Mouse (Mus musculus): ENCODE data around the gene 2610028H24Rik. TPM values are rescaled to one million over a fixed set of nuclear protein-coding genes. Genes with fewer than 3 reads are reported as not detected.
A peak's percentile ranks its signal among the peaks of the same experiment; 100 is the strongest.

Gene 2610028H24Rik
- polyA plus RNA-seq (2012; rRNA removed) (not detected in 2 replicates), polyA plus RNA-seq (2014; fragmentation: Nextera tagmentation; extraction: Ambion mirVana) (not detected in 2 replicates)

- WGBS, result 66% methylated on average over 5 of the region's 5 CpGs
- 0 out of 2 replicates have a peak within 1 kb of the TSS, but pooled peaks have one; percentile 4 for H3K9ac ChIP-seq (ENCODE audit: low read depth, low read length, severe bottlenecking)
Measured at GRCm38 (mm10) chr10:76448851-76449250, at the start of gene 2610028H24Rik. 2610028H24Rik (plus strand) TSS chr10:76449081.

GRCm38 (mm10) chr10:76408520-76408919 lies 40.4 kb upstream of the 2610028H24Rik start:
- no peaks in the 10 kb centered on the region for H3K27me3 ChIP-seq (ENCODE audit: control insufficient read depth, insufficient read depth, low read length)
- peaks cover 86% of the 10 kb centered on the region for H3K36me3 ChIP-seq (ENCODE audit: control insufficient read depth, insufficient read depth, low read length)
- H3K4me3 ChIP-seq (replicated peaks; ENCODE audit: low read length), result no peak overlapping the region
- no peak overlapping the region for H3K27ac ChIP-seq (replicated peaks; ENCODE audit: low read depth, low read length)
- TF ChIP-seq POLR2A (IDR thresholded peaks at IDR 0.05; ENCODE audit: borderline replicate concordance, extremely low read depth, insufficient read depth, insufficient read length), result no peak
- H3K4me1 ChIP-seq (ENCODE audit: control insufficient read depth, insufficient read depth, low read length), result no peaks in the 10 kb centered on the region
- whole genome bisulfite sequencing, result 96% methylated on average over 10 of the region's 10 CpGs
- DNase-seq (ENCODE audit: low spot score) (no peak), ATAC-seq (ENCODE audit: low FRiP score, low read depth) (no peak)
- H3K9ac ChIP-seq (ENCODE audit: low read depth, low read length, severe bottlenecking), result no peak overlapping the region
- no peaks in the 10 kb centered on the region for H3K9me3 ChIP-seq (ENCODE audit: control insufficient read depth, low read length)
- no peak overlapping the region for H3K4me2 ChIP-seq (replicated peaks; ENCODE audit: low read depth, low read length, severe bottlenecking)

More at GRCm38 (mm10) chr10:76448851-76449250, at the start of gene 2610028H24Rik:
- no peak for TF ChIP-seq POLR2A (IDR thresholded peaks at IDR 0.05; ENCODE audit: borderline replicate concordance, extremely low read depth, insufficient read depth, insufficient read length)
- H3K36me3 ChIP-seq (ENCODE audit: control insufficient read depth, insufficient read depth, low read length), result no peaks in the 10 kb centered on the region
- no peaks in the 10 kb centered on the region for H3K27me3 ChIP-seq (ENCODE audit: control insufficient read depth, insufficient read depth, low read length)
- DNase-seq (ENCODE audit: low spot score) (no peak), ATAC-seq (ENCODE audit: low FRiP score, low read depth) (no peak)
- H3K9me3 ChIP-seq (ENCODE audit: control insufficient read depth, low read length), result no peaks in the 10 kb centered on the region
- no peak within 1 kb of the TSS for H3K4me2 ChIP-seq (replicated peaks; ENCODE audit: low read depth, low read length, severe bottlenecking)
- H3K4me3 ChIP-seq (replicated peaks; ENCODE audit: low read length), result no peak within 1 kb of the TSS
- H3K27ac ChIP-seq (replicated peaks; ENCODE audit: low read depth, low read length), result no peak within 1 kb of the TSS
- H3K4me1 ChIP-seq (ENCODE audit: control insufficient read depth, insufficient read depth, low read length), result peaks cover 2% of the 10 kb centered on the region; the same call in 1 of the 2 replicates

- Histone ChIP-seq H3K4me1 (ENCODE audit: control insufficient read depth, insufficient read depth, low read length) (no peaks in the 10 kb centered on the region), H3K27me3 (ENCODE audit: control insufficient read depth, insufficient read depth, low read length) (no peaks in the 10 kb centered on the region), H3K36me3 (ENCODE audit: control insufficient read depth, insufficient read depth, low read length) (peaks cover 90% of the 10 kb centered on the region), H3K4me3 (replicated peaks; ENCODE audit: low read length) (no peak overlapping the region), H3K4me2 (replicated peaks; ENCODE audit: low read depth, low read length, severe bottlenecking) (no peak overlapping the region), H3K9me3 (ENCODE audit: control insufficient read depth, low read length) (no peaks in the 10 kb centered on the region), H3K9ac (ENCODE audit: low read depth, low read length, severe bottlenecking) (no peak overlapping the region), H3K27ac (replicated peaks; ENCODE audit: low read depth, low read length) (no peak overlapping the region)
- WGBS, result 91% methylated on average over 12 of the region's 12 CpGs
- no peak for ATAC-seq (ENCODE audit: low FRiP score, low read depth)
- DNase-seq (ENCODE audit: low spot score), result no peak
- TF ChIP-seq POLR2A (IDR thresholded peaks at IDR 0.05; ENCODE audit: borderline replicate concordance, extremely low read depth, insufficient read depth, insufficient read length), result no peak
Measured at GRCm38 (mm10) chr10:76416811-76417210, 32.1 kb upstream of the 2610028H24Rik start.

GRCm38 (mm10) chr10:76425674-76426073 lies 23.2 kb upstream of the 2610028H24Rik start:
- TF ChIP-seq POLR2A (IDR thresholded peaks at IDR 0.05; ENCODE audit: borderline replicate concordance, extremely low read depth, insufficient read depth, insufficient read length), result no peak
- DNase-seq (ENCODE audit: low spot score), result no peak
- Histone ChIP-seq H3K27ac (replicated peaks; ENCODE audit: low read depth, low read length) (no peak overlapping the region), H3K9me3 (ENCODE audit: control insufficient read depth, low read length) (no peaks in the 10 kb centered on the region), H3K4me3 (replicated peaks; ENCODE audit: low read length) (no peak overlapping the region), H3K4me2 (replicated peaks; ENCODE audit: low read depth, low read length, severe bottlenecking) (no peak overlapping the region), H3K4me1 (ENCODE audit: control insufficient read depth, insufficient read depth, low read length) (no peaks in the 10 kb centered on the region), H3K27me3 (ENCODE audit: control insufficient read depth, insufficient read depth, low read length) (no peaks in the 10 kb centered on the region), H3K9ac (ENCODE audit: low read depth, low read length, severe bottlenecking) (no peak overlapping the region), H3K36me3 (ENCODE audit: control insufficient read depth, insufficient read depth, low read length) (peaks cover 93% of the 10 kb centered on the region)
- no peak for ATAC-seq (ENCODE audit: low FRiP score, low read depth)
- WGBS, result 94% methylated on average over 7 of the region's 7 CpGs

- Histone ChIP-seq H3K4me2 (replicated peaks; ENCODE audit: low read depth, low read length, severe bottlenecking) (no peak overlapping the region), H3K36me3 (ENCODE audit: control insufficient read depth, insufficient read depth, low read length) (peaks cover 86% of the 10 kb centered on the region), H3K4me3 (replicated peaks; ENCODE audit: low read length) (no peak overlapping the region), H3K27ac (replicated peaks; ENCODE audit: low read depth, low read length) (no peak overlapping the region), H3K27me3 (ENCODE audit: control insufficient read depth, insufficient read depth, low read length) (no peaks in the 10 kb centered on the region), H3K9me3 (ENCODE audit: control insufficient read depth, low read length) (no peaks in the 10 kb centered on the region), H3K9ac (ENCODE audit: low read depth, low read length, severe bottlenecking) (no peak overlapping the region), H3K4me1 (ENCODE audit: control insufficient read depth, insufficient read depth, low read length) (no peaks in the 10 kb centered on the region)
- TF ChIP-seq POLR2A (IDR thresholded peaks at IDR 0.05; ENCODE audit: borderline replicate concordance, extremely low read depth, insufficient read depth, insufficient read length), result no peak
- ATAC-seq (ENCODE audit: low FRiP score, low read depth), result no peak
- DNase-seq (ENCODE audit: low spot score), result no peak
- 91% methylated on average over 11 of the region's 11 CpGs for WGBS
Measured at GRCm38 (mm10) chr10:76433925-76434324, 15.0 kb upstream of the 2610028H24Rik start.

Data from limb, embryonic 14.5 days (tissue).